In the genomic region with DNA sequence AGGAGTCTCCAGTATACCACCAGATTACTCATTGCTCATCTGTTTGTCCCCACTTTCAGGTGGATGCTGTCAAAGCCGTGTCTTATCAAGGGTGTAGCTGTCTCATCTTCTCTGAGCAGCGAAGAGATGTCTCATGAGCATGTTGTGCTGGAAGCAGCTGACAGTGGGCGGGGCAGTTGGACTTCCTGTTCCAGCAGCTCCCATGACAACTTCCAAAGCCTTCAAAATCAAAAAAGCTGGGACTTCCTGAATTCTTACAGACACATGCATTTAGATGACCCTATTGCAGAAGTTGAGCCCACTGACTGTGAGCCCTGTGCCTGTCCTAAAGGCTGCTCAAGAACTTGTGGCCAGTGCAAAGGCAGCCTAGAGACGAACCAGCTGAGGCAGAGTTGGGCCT, we compare ENCODE assay signal across 10 mouse cellular contexts.
DNase-seq lines count a peak whose midpoint lies in the region; ATAC-seq and TF ChIP-seq lines count a peak whose summit lies in the region.
"Had no signal": no experiment of that assay in that cellular context is flagged by ENCODE, and none has a peak within 500 bp of the region (broad histone marks: within the 10 kb centered on the region; RNA-seq: fewer than 3 reads in every experiment).

No protein-coding gene starts in this region.

- TF ChIP-seq CTCF in lung, adult 2 months (IDR thresholded peaks at IDR 0.05; ENCODE audit: insufficient read depth, low read length): no peak

- ATAC-seq in frontal cortex, adult (ENCODE audit: low TSS enrichment): peak; percentile 52; the same call in 1 of the 2 replicates

- peak overlapping the region; percentile 79 for H3K27ac ChIP-seq in macrophage
- H3K27ac ChIP-seq: limb, embryonic 13.5 days; stomach, postnatal 0 days had no signal

- 57% methylated on average over 4 of the region's 4 CpGs for WGBS in lung, adult 2 months
- WGBS in macrophage (ENCODE audit: missing documents): 45% methylated on average over 4 of the region's 4 CpGs

- TF ChIP-seq POLR2A in lung, adult 2 months (IDR thresholded peaks at IDR 0.05; ENCODE audit: borderline replicate concordance, extremely low read depth, low read depth, low read length): no peak

- H3K36me3 ChIP-seq in macrophage (ENCODE audit: inconsistent target): peaks cover 39% of the 10 kb centered on the region; the same call in 1 of the 2 replicates

- H3K4me3 ChIP-seq in lung, adult 2 months (replicated peaks; ENCODE audit: extremely low read depth, low read depth, low read length): no peak overlapping the region
- H3K4me3 ChIP-seq in macrophage (ENCODE audit: inconsistent target): peak overlapping the region; percentile 8; the same call in 1 of the 2 replicates
- H3K4me3 ChIP-seq: limb, embryonic 13.5 days had no signal

- no peak for DNase-seq in frontal cortex, postnatal 25 days (ENCODE audit: low spot score in 2 of 2)
- DNase-seq in lung, adult 18-20 months: peak; percentile 59 to 66
- no peak for DNase-seq in lung, adult 2 months
- DNase-seq in heart, postnatal 25 days (ENCODE audit: low spot score): peak; percentile 12
- no peak for DNase-seq in embryo, embryonic 10.5 days (ENCODE audit: low spot score)
- DNase-seq in embryo, embryonic 10 days (ENCODE audit: low spot score): no peak

- H3K4me1 ChIP-seq in lung, adult 2 months (ENCODE audit: control insufficient read depth, insufficient read depth, low read length): 0 out of 2 replicates have a peak, but pooled peaks cover 2% of the 10 kb centered on the region

- H3K79me2 ChIP-seq in macrophage (ENCODE audit: inconsistent target): peaks cover 26% of the 10 kb centered on the region

- intact Hi-C loops in heart, postnatal 25 days (cut with DNase I): no loop called here

Comparison
In these comparisons a context has a peak if more than half of its experiments do, and no peak if none do; other contexts are left out.
1. DNase-seq: peak in lung, adult 18-20 months (2 of 2) and heart, postnatal 25 days (single experiment); none in frontal cortex, postnatal 25 days (0 of 2), lung, adult 2 months (single experiment), embryo, embryonic 10.5 days (single experiment) and embryo, embryonic 10 days (single experiment).